Mouse (Mus musculus) bone marrow, adult 2 months (tissue): ENCODE measurements around the gene Chst8. TPM values are rescaled to one million over a fixed set of nuclear protein-coding genes. Genes with fewer than 3 reads are reported as not detected.

Experiments used
- H3K27ac ChIP-seq: fragments of 200-500 bp; 2 replicates; pipeline ENCODE4 v1.5.1; 2012; ENCODE audit warnings: low read depth, mild to moderate bottlenecking, control low read depth, inconsistent platforms, low read length; ENCODE audit not compliant: control insufficient read depth, poor library complexity, insufficient read depth
- H3K4me1 ChIP-seq: fragments of 200-500 bp; 2 replicates; pipeline ENCODE4 v1.6.1; 2011; ENCODE audit warnings: low read length; ENCODE audit not compliant: control insufficient read depth, insufficient read depth
- H3K4me3 ChIP-seq: fragments of 200-500 bp; replicated peaks from 2 replicates; pipeline ENCODE3; 2011; ENCODE audit warnings: mild to moderate bottlenecking, low read depth, low read length, control low read depth; ENCODE audit not compliant: control insufficient read depth
- CTCF ChIP-seq: fragments of 200-500 bp; IDR thresholded peaks from 2 replicates; pipeline ENCODE4 v1.5.1; 2011; ENCODE audit warnings: low read length, control low read depth; ENCODE audit not compliant: control insufficient read depth, insufficient read depth
- POLR2A ChIP-seq: fragments of 200-500 bp; IDR thresholded peaks from 2 replicates; pipeline ENCODE4 v1.6.1; 2011; ENCODE audit warnings: low read depth, mild to moderate bottlenecking, control low read depth, low read length, borderline replicate concordance; ENCODE audit not compliant: control insufficient read depth
- WGBS: fragments of 180-500 bp; shearing (Covaris S2); methylation state at CpG from one replicate; pipeline ENCODE4 v1.1.7; 2018; 5-methylcytosine and 5-hydroxymethylcytosine counted together
- polyA plus RNA-seq: library from polyadenylated mRNA; stranded (reverse); fragments of >200 nt; gene quantifications from 2 replicates; pipeline ENCODE4 v1.2.4, GENCODE M21; 2011; ENCODE audit warnings: low replicate concordance; ENCODE audit not compliant: missing spikeins, insufficient read depth, insufficient read length

Gene Chst8
- polyA plus RNA-seq, 1 experiment, result not detected

DNA sequence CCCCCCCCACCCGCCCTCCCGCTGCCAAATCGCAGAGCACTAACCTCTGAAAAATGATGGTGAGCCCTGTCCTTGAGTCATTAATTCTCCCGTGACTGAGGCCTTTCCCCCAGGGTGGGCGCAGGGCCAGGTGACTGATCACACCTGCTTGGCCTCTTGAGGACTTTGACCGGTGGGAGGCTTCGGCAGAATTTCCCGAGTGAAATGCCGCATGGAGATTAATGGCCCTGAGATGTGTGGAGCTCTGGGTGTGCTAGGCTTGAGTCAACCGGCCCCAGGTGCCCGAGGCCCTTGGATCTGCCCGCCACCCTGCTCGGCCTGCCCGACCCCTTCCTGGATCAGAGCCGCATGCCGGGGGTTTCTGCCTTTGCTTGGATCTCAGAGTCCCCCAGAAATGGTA lies 144.6 kb downstream of the Chst8 start:
- Histone ChIP-seq H3K4me1 (no peaks in the 10 kb centered on the region), H3K27ac (no peak overlapping the region), H3K4me3 (no peak overlapping the region)
- 84% methylated on average over 16 of the region's 16 CpGs for WGBS
- TF ChIP-seq POLR2A, result no peak
- TF ChIP-seq CTCF, result no peak

DNA sequence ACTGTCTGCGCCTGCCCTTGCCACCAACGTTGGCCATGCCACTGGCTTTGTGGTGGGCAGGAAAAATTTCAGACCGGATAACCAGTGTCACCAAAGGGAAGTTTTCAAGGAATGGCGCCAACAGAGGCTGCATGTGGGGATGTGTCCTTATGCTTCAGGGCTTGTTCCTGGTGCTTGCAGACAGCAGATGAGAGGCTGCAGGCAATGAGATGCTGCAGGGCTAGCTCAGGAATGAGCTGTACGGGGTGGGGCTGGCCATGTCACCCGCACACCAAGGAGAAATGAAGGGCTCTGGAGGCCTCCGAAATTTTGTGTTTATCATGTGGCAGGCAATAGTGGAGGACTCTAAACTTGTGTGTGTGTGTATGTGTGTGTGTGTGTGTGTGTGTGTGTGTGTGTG lies 149.4 kb downstream of the Chst8 start:
- Histone ChIP-seq H3K4me1 (no peaks in the 10 kb centered on the region), H3K27ac (no peak overlapping the region), H3K4me3 (no peak overlapping the region)
- 59% methylated on average over 7 of the region's 7 CpGs for WGBS
- TF ChIP-seq CTCF (no peak), POLR2A (no peak)

DNA sequence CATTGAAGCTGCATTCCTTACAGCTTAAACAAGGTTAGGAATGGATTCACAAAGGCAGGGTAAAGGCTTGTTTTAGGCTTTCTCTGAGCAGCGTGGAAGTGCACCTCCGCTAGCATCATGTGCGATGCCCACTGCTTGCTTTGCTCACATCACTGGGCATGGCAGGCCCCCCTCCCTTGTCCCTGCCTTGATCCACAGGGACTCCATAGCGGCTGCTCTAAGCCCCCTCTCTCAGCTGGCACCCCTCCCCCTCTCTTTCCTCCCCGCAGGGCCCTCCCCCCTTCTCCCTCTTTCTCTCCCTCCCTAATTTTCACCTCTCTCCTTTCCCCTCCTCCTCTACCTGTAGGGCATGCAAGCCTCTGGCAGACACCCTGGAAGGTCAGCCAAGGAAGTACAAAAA lies 150.3 kb downstream of the Chst8 start:
- Histone ChIP-seq H3K4me1 (no peaks in the 10 kb centered on the region), H3K4me3 (no peak overlapping the region), H3K27ac (no peak overlapping the region)
- 53% methylated on average over 5 of the region's 5 CpGs for WGBS
- TF ChIP-seq POLR2A (no peak), CTCF (no peak)

DNA sequence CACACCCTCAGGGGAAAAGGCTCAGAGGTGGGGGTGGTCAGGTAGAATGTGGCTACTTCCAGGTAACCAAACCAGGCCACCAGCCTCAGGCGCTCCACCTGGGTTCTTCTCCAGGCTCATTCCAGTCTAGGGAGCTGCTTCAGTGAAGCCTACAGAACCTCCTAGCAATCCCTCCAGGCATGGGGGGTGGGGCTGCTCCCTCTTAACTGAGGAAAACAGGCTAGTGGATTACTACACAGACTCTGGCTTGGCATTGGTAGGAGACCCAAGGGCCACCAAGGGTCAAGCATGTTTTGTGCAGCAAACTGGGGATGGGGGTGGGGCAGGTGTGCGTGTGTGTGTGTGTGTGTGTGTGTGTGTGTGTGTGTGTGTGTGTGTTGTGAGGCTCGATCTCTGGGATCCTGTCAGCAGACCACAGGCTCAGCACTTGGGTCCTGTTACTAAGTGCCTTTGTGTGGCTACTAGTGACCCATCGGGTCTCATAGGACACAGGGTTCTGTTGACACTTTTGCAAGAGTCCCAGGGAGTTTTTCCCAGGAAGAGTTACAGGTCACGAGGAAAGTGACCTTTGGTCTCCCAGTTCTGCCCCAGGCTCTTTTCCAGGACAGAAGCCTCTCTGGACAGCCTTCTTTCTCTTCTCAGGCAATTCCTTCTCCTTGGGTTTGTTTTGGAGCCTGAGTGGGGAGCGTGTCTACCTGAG lies 153.0 kb downstream of the Chst8 start:
- no peak overlapping the region for H3K4me3 ChIP-seq
- no peak overlapping the region for H3K27ac ChIP-seq
- TF ChIP-seq POLR2A (no peak), CTCF (no peak)
- no peaks in the 10 kb centered on the region for H3K4me1 ChIP-seq
- WGBS, result 73% methylated on average over 6 of the region's 6 CpGs

DNA sequence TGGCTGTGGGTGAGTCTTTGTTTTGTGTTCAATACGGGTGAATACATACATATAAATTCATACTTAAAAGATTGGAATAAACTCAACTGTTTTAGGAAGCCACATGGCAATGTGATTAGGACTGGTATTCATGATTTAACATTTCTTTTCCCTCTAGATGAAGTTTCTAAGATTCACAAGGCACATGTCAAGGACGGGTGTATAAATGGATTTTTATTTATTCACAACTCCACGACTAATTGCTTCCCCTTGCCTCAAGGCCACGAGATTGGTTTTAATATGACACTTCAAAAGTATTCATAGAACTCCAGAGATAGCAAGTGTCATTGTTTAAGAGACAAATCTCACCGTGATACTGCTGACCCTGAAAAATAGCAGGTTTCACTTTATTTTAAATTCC lies 155.9 kb downstream of the Chst8 start, which contains the start of gene Kctd15:
Kctd15 (minus strand) TSS at position 101 of the 400 bp plus-strand sequence.
- H3K4me3 ChIP-seq, result no peak within 1 kb of the TSS
- TF ChIP-seq POLR2A (no peak), CTCF (no peak)

DNA sequence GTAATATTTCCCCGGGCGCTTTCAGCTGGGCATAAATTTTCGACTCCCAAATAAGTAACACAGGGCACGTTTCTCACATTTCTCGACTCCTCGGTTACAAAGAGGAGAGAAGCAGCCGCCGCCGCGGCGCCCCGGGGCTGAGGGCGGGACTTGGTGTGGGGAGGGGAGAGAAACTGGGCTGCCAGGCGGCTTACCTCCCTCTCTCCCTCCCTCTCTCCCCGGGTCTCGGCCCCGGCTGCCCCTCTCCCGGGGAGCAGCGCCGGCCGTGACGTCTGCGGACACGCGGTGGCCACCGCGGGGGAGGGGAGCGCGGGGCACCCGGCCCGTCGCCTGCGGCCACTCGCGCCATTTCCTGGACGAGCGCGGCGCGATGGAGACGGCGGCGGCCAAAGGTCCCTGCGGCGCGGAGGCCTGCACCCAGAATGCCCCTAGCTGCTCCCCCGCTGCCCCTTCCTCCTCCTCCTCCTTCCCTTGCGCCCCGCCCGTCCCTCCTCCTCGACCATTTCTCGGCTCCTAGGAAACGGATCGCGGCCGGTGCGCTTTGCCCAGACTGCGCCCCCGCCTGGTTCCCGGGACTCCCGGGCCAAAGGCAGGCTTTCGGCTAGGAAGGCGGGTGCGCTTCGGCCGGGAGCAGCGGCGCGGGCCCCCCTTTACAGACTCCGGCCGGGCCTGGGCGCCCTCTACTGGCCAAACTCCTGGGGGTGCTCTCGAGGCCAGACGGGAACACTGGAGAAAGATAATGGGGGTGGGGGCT lies 157.2 kb downstream of the Chst8 start:
- no peak overlapping the region for H3K4me3 ChIP-seq
- 1% methylated on average over 69 of the region's 74 CpGs for WGBS
- no peak; the same call in 1 of the 2 replicates for TF ChIP-seq CTCF
- TF ChIP-seq POLR2A, result no peak
- no peak overlapping the region for H3K27ac ChIP-seq
- no peaks in the 10 kb centered on the region for H3K4me1 ChIP-seq

More for the DNA sequence above, 155.9 kb downstream of the Chst8 start, which contains the start of gene Kctd15:
- H3K4me1 ChIP-seq, result no peaks in the 10 kb centered on the region
- 58% methylated on average over 5 of the region's 5 CpGs for WGBS
- H3K27ac ChIP-seq, result no peak within 1 kb of the TSS

DNA sequence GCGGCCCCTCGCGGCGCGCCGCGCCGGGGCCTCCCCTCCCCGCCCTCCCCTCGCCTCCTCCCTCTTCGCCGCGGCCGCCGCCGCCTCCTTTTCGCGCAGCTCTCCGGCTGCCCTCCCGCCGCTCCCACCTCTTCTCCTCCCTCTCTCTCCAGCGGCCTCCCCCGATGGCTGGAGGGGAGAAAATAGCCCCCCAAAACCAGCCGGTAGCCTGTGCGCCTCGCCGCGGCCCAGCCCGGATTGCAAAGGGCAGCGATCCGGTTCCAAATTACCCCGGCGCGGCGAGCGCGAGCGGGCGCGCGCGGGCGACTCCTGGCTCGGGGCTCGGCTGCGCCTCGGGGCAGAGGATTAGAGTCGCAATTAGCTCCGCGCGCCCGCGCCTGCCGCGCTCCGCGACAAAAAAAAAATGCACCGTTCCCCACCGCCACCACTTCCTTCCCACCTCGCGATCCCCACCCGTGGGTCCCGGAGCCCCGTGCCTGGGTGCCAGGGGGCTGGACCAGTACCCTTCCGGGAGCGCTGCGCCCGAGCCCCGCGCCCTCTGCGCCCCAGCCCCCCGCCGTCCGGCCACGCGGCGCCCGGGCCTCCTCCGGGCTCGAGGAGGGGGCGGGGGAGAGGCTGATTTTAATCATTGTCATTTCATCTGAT lies 157.9 kb downstream of the Chst8 start:
- no peaks in the 10 kb centered on the region for H3K4me1 ChIP-seq
- no peak overlapping the region for H3K4me3 ChIP-seq
- no peak overlapping the region for H3K27ac ChIP-seq
- TF ChIP-seq CTCF (no peak), POLR2A (no peak)
- WGBS, result under 1% methylated on average over 71 of the region's 81 CpGs
